Mouse (Mus musculus): ENCODE measurements around the gene Pde10a. TPM values are rescaled to one million over a fixed set of nuclear protein-coding genes. Genes with fewer than 3 reads are reported as not detected.

Pde10a gene
- polyA plus RNA-seq, 1 experiment from 2014 or later, result 3.5 TPM

DNA sequence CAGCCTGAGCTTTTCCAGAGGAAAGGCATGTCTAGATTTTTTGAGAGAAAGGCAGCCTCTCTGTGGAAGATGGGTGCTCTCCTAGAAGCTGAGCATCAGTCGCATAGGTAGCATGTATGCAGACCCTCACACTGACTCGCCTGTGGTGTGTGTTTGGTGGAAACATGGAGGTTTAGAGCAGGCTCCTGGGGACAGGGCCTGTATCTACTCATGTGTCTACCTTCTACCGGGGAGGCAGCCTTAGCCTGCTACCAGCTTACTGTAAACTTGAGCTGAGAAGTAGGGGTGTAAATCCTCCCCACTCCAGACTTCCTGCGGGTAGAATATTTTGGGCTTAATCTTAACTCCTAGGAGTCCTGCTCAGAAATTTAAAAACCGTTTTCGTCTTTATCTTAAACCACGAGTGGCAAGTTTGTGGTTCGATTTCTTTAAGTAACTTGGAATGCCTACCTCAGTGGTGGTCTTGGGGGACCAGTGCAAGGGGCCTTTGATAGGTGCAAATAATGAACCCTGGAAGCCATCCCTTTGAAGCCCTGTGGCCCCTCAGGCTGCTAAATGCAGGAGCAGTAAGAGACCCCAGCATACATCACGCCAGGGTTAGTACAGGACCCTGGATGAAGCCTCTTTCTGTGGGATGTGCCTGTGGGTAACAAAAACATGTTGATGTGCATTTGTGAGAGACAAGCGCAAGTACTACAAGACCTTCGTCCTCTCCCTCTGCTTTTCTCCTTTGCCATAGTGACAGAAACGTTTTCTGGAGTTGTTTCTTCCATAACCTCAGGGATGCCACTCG is 367.2 kb downstream of the Pde10a start:
- WGBS, result 77% methylated on average over 13 of the region's 13 CpGs
- no peak overlapping the region for H3K27ac ChIP-seq
- peaks cover 8% of the 10 kb centered on the region for H3K4me1 ChIP-seq
- peaks cover 4% of the 10 kb centered on the region; the same call in 1 of the 2 replicates for H3K27me3 ChIP-seq (ENCODE audit: insufficient read depth, poor library complexity, severe bottlenecking)
- H3K4me3 ChIP-seq, result no peak overlapping the region
- H3K9me3 ChIP-seq, result no peaks in the 10 kb centered on the region
- no peaks in the 10 kb centered on the region for H3K36me3 ChIP-seq
- no peak for DNase-seq (ENCODE audit: low spot score)

DNA sequence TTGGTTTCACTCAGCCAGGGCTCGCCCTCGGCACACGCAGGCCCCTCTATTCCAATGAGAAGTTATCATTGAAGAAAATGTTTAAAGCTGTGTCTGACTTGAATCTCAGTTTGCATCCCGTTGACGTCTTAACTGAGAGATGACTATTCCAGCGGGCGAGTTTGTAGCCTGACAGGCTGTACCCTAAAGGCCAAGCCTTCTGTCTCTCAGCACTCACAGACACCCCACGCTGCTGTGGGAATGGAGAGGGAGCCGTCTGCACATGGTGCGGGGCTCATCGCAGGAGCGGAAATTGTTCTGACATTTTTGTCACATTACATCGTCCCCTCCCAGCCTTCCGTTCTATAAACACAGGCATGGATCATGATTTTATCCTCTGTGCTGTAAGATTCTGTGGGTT is 370.8 kb downstream of the Pde10a start:
- WGBS, result 63% methylated on average over 14 of the region's 14 CpGs
- no peak overlapping the region for H3K27ac ChIP-seq
- no peaks in the 10 kb centered on the region for H3K36me3 ChIP-seq
- H3K4me1 ChIP-seq, result no peaks in the 10 kb centered on the region
- peaks cover 9% of the 10 kb centered on the region; the same call in 1 of the 2 replicates for H3K27me3 ChIP-seq (ENCODE audit: insufficient read depth, poor library complexity, severe bottlenecking)
- H3K4me3 ChIP-seq, result no peak overlapping the region
- no peak for DNase-seq (ENCODE audit: low spot score)
- no peaks in the 10 kb centered on the region for H3K9me3 ChIP-seq

DNA sequence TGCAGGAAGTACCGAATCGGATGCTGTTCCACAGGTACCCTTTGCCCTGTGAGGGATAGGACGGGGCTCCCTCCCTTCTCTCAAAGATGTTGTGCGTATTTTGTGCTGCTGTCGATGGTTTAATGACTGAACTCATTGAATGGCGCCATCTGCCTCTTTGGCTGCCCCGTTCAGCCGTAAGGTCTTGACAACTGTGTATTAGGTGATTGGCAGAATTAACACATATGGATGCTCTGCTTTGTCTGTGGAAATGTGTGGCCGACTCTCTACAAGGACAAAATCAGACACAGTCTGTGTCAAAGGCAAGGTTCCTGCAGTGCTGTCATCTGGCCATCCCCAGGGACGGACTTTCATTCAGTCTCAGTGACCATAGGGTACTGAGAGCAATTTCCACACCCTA is 372.6 kb downstream of the Pde10a start:
- Histone ChIP-seq H3K4me3 (no peak overlapping the region), H3K36me3 (no peaks in the 10 kb centered on the region), H3K27ac (no peak overlapping the region), H3K4me1 (no peaks in the 10 kb centered on the region), H3K9me3 (no peaks in the 10 kb centered on the region), H3K27me3 (ENCODE audit: insufficient read depth, poor library complexity, severe bottlenecking) (peaks cover 9% of the 10 kb centered on the region; the same call in 1 of the 2 replicates)
- DNase-seq (ENCODE audit: low spot score), result no peak
- WGBS, result 83% methylated on average over 10 of the region's 10 CpGs

DNA sequence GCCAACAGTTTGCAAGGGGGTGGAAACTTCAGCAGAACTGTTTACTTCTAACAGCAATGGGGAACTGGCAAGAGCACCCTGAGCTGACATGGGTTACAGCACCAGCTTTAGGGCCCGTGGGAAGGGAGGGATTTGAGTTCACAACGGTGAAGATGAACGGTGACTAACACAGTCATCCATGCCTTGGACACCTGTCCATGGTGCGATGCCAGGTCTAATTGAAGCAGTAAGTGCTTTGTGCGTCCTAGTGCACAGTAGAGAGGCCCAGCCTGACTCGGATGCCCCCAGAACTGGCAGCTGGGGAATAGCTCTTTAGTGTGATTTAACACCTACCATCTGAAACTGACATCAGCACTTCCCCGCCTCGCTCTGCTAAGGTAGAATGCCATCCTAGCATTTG is 373.0 kb downstream of the Pde10a start:
- DNase-seq (ENCODE audit: low spot score), result no peak
- H3K4me3 ChIP-seq, result no peak overlapping the region
- H3K27ac ChIP-seq, result no peak overlapping the region
- H3K36me3 ChIP-seq, result no peaks in the 10 kb centered on the region
- 91% methylated on average over 8 of the region's 8 CpGs for WGBS
- H3K27me3 ChIP-seq (ENCODE audit: insufficient read depth, poor library complexity, severe bottlenecking), result peaks cover 9% of the 10 kb centered on the region; the same call in 1 of the 2 replicates
- no peaks in the 10 kb centered on the region for H3K4me1 ChIP-seq
- H3K9me3 ChIP-seq, result no peaks in the 10 kb centered on the region

DNA sequence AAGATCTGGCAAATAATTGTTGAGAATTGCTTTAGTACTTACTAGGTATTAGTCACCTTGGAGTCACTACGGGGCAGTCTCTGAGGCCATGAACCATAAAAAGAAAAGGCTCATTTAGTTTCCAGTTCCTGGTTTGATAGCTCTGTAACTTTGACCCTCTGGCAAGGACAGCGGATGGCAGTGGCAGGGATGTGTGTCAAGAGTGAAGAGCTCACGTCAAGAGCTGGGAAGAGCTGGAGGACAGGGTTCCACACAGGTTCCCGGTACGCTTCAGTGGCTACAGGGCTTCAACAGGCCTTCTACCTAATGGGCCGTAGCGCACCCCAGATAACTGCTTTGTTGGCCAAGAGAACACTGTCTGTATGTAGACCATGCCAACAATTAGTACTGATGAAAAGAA is 374.0 kb downstream of the Pde10a start:
- Histone ChIP-seq H3K27ac (no peak overlapping the region), H3K9me3 (no peaks in the 10 kb centered on the region), H3K27me3 (ENCODE audit: insufficient read depth, poor library complexity, severe bottlenecking) (peaks cover 5% of the 10 kb centered on the region; the same call in 1 of the 2 replicates), H3K4me3 (no peak overlapping the region), H3K36me3 (no peaks in the 10 kb centered on the region), H3K4me1 (no peaks in the 10 kb centered on the region)
- DNase-seq (ENCODE audit: low spot score), result no peak
- 77% methylated on average over 7 of the region's 7 CpGs for whole genome bisulfite sequencing

DNA sequence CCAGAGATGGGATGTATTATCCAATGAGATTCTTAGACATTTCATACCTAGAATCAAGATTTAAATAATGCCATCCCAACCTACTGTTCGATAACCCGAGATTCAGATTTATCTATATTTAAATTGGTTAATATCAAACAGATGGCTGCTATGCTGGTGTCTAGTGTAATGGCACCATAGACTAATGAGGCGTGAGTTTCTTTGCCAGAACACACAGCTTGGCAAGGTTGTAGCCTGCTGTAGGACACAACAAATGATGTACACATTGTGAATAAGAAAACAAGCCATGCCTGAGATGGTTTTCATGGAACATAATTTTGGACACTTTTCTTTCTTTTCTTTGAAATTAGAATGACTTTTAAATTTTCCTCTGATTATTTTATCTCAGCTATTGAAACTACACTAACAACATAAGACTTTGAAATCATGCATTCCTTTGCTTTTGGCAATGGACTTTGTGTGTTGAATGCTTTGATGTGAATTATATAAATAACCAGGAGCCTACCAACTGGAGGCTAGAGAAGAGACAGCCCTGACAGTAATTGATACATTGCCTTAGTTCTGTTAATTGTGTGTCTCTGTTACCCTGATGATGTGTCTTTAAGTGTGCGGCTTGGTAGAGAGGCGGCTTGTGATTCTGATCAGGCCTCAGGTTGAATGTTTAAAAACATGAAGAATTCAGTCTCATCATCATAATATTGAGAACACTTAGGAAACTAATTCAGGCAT is 378.5 kb downstream of the Pde10a start:
- peaks cover 4% of the 10 kb centered on the region; the same call in 1 of the 2 replicates for H3K27me3 ChIP-seq (ENCODE audit: insufficient read depth, poor library complexity, severe bottlenecking)
- 88% methylated on average over 5 of the region's 5 CpGs for WGBS
- no peak overlapping the region for H3K27ac ChIP-seq
- H3K4me1 ChIP-seq, result no peaks in the 10 kb centered on the region
- no peak overlapping the region for H3K4me3 ChIP-seq
- no peaks in the 10 kb centered on the region for H3K9me3 ChIP-seq
- H3K36me3 ChIP-seq, result no peaks in the 10 kb centered on the region
- DNase-seq (ENCODE audit: low spot score), result no peak

DNA sequence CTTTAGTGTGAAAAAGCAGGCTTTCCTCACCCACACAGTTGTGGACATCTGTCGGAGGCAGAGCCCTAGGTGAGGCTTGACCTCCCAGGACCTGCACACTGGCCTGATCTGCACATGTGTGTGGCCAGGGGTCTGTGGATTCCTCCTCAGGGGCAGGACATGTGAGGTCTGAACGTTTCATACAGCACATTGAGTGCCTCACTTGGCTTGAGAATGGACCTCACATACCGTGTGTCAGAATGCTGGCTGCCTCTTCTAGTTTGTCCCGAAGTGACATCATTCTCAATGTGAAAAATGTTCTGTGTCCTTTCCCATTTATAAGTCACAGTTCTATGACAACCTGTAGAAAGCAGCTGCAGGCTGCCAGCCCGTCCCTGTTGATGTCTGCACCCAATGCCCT is 385.4 kb downstream of the Pde10a start:
- WGBS, result 69% methylated on average over 5 of the region's 5 CpGs
- DNase-seq (ENCODE audit: low spot score), result no peak

DNA sequence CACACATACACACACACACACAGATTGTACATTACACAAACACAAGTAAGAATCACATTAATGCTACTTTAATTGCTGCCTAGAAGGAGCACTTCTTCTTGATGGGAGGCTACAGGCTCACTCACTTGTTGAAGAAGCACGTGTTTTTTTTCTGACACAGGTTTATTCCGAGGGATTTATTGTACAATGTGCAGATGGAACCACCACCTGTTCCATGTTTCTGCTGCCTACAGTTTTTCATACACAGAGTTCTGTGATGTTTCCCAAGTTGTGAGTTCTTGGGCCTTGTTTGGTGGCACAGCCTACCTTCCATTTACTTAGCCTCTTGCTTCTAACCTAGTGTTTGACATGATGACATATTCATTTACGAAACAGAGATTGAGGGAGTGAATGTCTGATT is 387.8 kb downstream of the Pde10a start:
- 90% methylated on average over 3 of the region's 3 CpGs for WGBS
- H3K9me3 ChIP-seq, result no peaks in the 10 kb centered on the region
- H3K4me3 ChIP-seq, result no peak overlapping the region
- H3K36me3 ChIP-seq, result no peaks in the 10 kb centered on the region
- H3K27ac ChIP-seq, result no peak overlapping the region
- no peaks in the 10 kb centered on the region for H3K4me1 ChIP-seq
- no peaks in the 10 kb centered on the region; the same call in 1 of the 2 replicates for H3K27me3 ChIP-seq (ENCODE audit: insufficient read depth, poor library complexity, severe bottlenecking)
- DNase-seq (ENCODE audit: low spot score), result no peak

More for the DNA sequence above, 385.4 kb downstream of the Pde10a start:
- Histone ChIP-seq H3K36me3 (no peaks in the 10 kb centered on the region), H3K9me3 (no peaks in the 10 kb centered on the region), H3K4me3 (no peak overlapping the region), H3K4me1 (no peaks in the 10 kb centered on the region), H3K27ac (no peak overlapping the region), H3K27me3 (ENCODE audit: insufficient read depth, poor library complexity, severe bottlenecking) (peaks cover 3% of the 10 kb centered on the region; the same call in 1 of the 2 replicates)

DNA sequence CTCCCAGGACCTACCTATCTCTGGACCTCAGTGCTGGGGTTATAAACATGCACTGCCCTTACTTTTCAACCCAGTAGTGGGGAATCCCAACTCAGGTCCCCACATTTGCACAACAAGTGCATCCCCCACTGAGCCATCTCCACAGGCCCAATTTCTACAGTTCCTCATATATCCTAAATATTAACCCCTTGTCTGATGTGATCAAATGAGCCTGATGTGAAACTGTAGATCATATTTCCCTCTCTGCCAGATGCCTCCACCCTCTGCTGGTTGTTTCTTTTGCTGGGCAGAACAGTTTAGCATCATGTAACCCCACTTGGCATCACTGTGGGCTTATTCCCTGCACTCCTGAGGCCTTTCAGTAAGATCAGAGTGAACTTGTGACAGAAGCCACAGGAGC is 390.5 kb downstream of the Pde10a start:
- Histone ChIP-seq H3K4me3 (no peak overlapping the region), H3K27ac (no peak overlapping the region), H3K27me3 (ENCODE audit: insufficient read depth, poor library complexity, severe bottlenecking) (peaks cover 3% of the 10 kb centered on the region; the same call in 1 of the 2 replicates), H3K9me3 (no peaks in the 10 kb centered on the region), H3K36me3 (no peaks in the 10 kb centered on the region), H3K4me1 (0 out of 2 replicates have a peak, but pooled peaks cover 4% of the 10 kb centered on the region)
- DNase-seq (ENCODE audit: low spot score), result no peak

DNA sequence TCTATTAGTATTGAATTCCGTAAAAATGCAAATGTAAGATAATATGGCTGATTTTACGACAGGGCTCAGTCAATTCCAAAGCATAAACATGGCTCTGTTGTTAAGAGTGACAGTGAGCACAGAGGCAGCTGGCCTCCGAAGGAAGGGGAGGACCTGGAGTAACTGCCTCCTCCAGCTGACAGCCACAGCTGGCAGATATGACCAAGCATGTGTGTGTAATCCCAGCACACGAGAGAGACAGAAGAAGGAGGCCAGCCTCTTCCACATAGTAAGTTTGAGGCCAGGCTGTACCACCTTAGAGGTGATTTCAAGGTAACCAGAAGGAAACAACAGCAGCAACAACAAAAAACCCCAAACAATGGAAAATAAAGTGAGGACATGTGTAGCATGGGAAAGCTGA is 397.9 kb downstream of the Pde10a start:
- H3K27ac ChIP-seq, result no peak overlapping the region
- DNase-seq (ENCODE audit: low spot score), result no peak
- H3K4me1 ChIP-seq, result peaks cover 10% of the 10 kb centered on the region; the same call in 1 of the 2 replicates
- H3K27me3 ChIP-seq (ENCODE audit: insufficient read depth, poor library complexity, severe bottlenecking), result peaks cover 54% of the 10 kb centered on the region
- no peak overlapping the region for H3K4me3 ChIP-seq
- H3K9me3 ChIP-seq, result no peaks in the 10 kb centered on the region
- no peaks in the 10 kb centered on the region for H3K36me3 ChIP-seq
- 54% methylated on average over 4 of the region's 4 CpGs for WGBS

DNA sequence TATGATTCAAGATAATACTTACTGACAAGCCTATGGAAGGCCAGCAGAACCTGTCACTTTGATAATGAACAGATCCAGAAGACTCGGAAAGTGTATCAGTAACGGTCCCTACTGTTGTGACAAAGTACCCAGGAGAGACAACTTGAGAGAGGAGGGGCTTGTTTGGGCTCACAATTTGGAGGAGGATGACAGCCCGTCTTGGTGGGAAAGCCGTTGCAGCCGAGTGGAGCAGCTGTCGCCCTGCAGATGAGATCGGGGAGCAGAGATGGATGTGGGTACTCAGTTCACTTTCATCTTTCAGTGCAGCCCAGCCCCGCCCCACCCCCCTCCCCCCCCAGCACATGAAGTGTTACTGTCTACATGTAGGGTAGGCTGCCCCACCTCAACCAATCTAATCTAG is 398.6 kb downstream of the Pde10a start:
- 38% methylated on average over 8 of the region's 8 CpGs for WGBS
- no peaks in the 10 kb centered on the region for H3K36me3 ChIP-seq
- H3K4me1 ChIP-seq, result peaks cover 10% of the 10 kb centered on the region; the same call in 1 of the 2 replicates
- peaks cover 55% of the 10 kb centered on the region for H3K27me3 ChIP-seq (ENCODE audit: insufficient read depth, poor library complexity, severe bottlenecking)
- no peaks in the 10 kb centered on the region for H3K9me3 ChIP-seq
- H3K27ac ChIP-seq, result no peak overlapping the region
- H3K4me3 ChIP-seq, result no peak overlapping the region
- DNase-seq (ENCODE audit: low spot score), result no peak

DNA sequence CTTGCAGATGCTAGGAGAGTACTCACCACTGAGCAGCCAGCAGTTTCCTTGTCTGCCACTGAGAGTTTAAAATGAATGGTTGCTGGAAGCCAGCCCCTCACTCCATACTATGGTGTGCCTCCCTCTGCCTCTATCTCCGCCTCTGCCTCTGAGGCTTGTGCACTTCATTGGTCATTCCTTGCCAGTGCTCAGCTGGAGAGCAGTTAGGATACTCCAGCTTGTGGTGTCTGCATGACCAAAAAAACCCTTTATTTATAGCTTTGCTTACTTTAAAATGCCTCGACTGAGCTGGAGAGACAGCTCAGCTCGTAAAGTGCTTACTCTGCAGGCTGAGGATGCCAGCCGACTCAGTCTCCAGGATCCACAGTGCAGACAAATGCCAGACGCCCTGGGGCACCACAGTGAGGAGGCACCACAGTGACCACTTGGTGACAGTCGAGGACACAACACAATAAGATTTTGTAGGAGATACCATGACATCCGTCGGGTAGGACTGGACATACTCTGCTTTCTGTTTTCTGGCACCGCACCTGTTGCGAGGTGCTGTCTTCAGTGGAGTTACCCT is 400.7 kb downstream of the Pde10a start:
- no peak overlapping the region for H3K27ac ChIP-seq
- no peaks in the 10 kb centered on the region for H3K36me3 ChIP-seq
- H3K4me1 ChIP-seq, result peaks cover 7% of the 10 kb centered on the region; the same call in 1 of the 2 replicates
- H3K4me3 ChIP-seq, result no peak overlapping the region
- WGBS, result 53% methylated on average over 10 of the region's 10 CpGs
- H3K27me3 ChIP-seq (ENCODE audit: insufficient read depth, poor library complexity, severe bottlenecking), result peaks cover 55% of the 10 kb centered on the region
- no peaks in the 10 kb centered on the region for H3K9me3 ChIP-seq
- DNase-seq (ENCODE audit: low spot score), result no peak

DNA sequence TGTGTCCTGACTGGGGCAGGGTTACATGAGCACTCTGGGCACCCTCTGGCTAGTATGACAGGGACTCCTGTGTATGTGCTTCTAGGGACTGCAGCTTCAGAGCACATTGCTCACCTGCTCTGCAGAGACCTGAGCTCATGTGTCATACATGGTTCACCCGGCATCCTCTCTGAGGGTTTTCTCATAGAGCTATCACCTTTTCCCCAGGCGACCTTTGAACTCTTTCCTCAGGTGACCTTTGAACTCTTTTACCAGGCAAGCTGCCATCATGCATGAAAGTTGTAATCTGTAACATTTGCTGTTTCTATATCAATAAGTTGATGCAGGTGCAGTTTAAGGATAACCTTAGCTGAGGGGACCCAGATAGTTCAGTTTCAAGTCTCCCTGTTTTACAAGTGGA is 403.4 kb downstream of the Pde10a start:
- Histone ChIP-seq H3K4me3 (no peak overlapping the region), H3K4me1 (peaks cover 4% of the 10 kb centered on the region; the same call in 1 of the 2 replicates), H3K27ac (no peak overlapping the region), H3K9me3 (no peaks in the 10 kb centered on the region), H3K36me3 (no peaks in the 10 kb centered on the region), H3K27me3 (ENCODE audit: insufficient read depth, poor library complexity, severe bottlenecking) (peaks cover 59% of the 10 kb centered on the region; the same call in 1 of the 2 replicates)
- DNase-seq (ENCODE audit: low spot score), result no peak
- WGBS, result 70% methylated on average over 2 of the region's 2 CpGs
